Mouse (Mus musculus) lung, adult 2 months (tissue): ENCODE results near the gene Tcf25.

Experiments used
- CTCF ChIP-seq: fragments of 200-500 bp; IDR thresholded peaks from 2 replicates; pipeline ENCODE4 v1.5.1; 2011; ENCODE audit warnings: mild to moderate bottlenecking, low read length, control low read depth; ENCODE audit not compliant: insufficient read depth
- POLR2A ChIP-seq: fragments of 200-500 bp; IDR thresholded peaks from 2 replicates; pipeline ENCODE4 v1.6.1; 2011; ENCODE audit warnings: low read depth, mild to moderate bottlenecking, control low read depth, low read length, borderline replicate concordance; ENCODE audit errors: extremely low read depth

GRCm38 (mm10) chr8:123410788-123411187, 37.2 kb downstream of the Tcf25 start:
- TF ChIP-seq POLR2A (no peak), CTCF (no peak)
